Mouse (Mus musculus) lung, adult 2 months (tissue): ENCODE measurements around the gene Lmtk2. TPM values are rescaled to one million over a fixed set of nuclear protein-coding genes. Genes with fewer than 3 reads are reported as not detected.

Experiments
- DNase-seq: peaks from one replicate; pipeline ENCODE4 v3.0.0; 2022
- H3K4me1 ChIP-seq: fragments of 200-500 bp; 2 replicates; pipeline ENCODE4 v1.6.1; 2011; ENCODE audit warnings: low read length; ENCODE audit not compliant: control insufficient read depth, insufficient read depth
- H3K4me3 ChIP-seq: fragments of 200-500 bp; replicated peaks from 2 replicates; pipeline ENCODE3; 2011; ENCODE audit warnings: low read depth, mild to moderate bottlenecking, control low read depth, low read length; ENCODE audit errors: extremely low read depth
- CTCF ChIP-seq: fragments of 200-500 bp; IDR thresholded peaks from 2 replicates; pipeline ENCODE4 v1.5.1; 2011; ENCODE audit warnings: mild to moderate bottlenecking, low read length, control low read depth; ENCODE audit not compliant: insufficient read depth
- POLR2A ChIP-seq: fragments of 200-500 bp; IDR thresholded peaks from 2 replicates; pipeline ENCODE4 v1.6.1; 2011; ENCODE audit warnings: low read depth, mild to moderate bottlenecking, control low read depth, low read length, borderline replicate concordance; ENCODE audit errors: extremely low read depth
- WGBS: fragments of 180-500 bp; shearing (Covaris S2); methylation state at CpG from one replicate; pipeline ENCODE4 v1.1.7; 2018; 5-methylcytosine and 5-hydroxymethylcytosine counted together
- polyA plus RNA-seq: library from polyadenylated mRNA; depleted of rRNA; stranded (reverse); fragments of >200 nt; gene quantifications from 2 replicates; pipeline ENCODE4 v1.2.3, GENCODE M21; 2012; rRNA removed

Lmtk2 gene
- polyA plus RNA-seq, 1 experiment = 24.2 TPM

DNA sequence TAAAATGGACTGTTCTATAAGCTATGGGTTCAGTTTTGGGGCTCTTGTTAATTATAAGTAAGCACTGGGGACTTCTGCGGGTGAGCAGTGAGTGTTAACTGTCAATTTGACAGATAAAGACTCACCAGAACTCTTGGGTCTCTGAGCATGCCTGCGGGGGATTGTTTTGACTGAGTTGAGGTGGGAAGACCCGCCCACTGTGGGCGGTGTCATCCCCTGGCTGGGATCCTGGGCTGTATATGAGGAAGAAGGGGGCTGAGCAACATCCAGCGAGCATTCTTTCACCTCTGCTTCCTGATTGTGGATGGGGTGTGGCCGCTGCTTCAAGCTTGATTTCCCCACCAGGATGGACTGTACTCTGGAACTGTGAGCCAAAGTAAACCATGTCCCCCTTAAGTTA is 134.0 kb downstream of the Lmtk2 start:
- TF ChIP-seq CTCF (no peak), POLR2A (no peak)
- 62% methylated on average over 6 of the region's 6 CpGs for WGBS
- no peak overlapping the region for H3K4me3 ChIP-seq
- peaks cover 3% of the 10 kb centered on the region; the same call in 1 of the 2 replicates for H3K4me1 ChIP-seq
- no peak for DNase-seq

DNA sequence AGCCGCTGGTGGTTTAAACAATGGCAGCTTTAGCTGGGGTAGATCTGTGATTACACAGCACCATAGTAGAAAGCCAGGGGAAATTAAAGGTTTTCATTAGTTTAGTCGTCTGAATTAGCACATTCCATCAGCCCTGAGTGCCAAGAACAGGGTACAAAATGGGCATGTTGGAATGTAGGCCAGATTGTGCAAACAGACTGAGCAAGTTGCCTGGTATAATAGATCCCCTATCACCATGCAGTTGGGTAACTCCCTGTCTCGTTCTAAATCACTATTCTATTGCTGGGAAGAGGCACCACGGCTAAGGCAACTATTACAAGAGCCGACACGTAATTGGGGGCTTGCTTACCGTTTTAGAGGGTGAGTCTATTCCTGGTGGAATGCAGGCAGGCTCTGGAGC is 134.5 kb downstream of the Lmtk2 start:
- TF ChIP-seq POLR2A (no peak), CTCF (no peak)
- Histone ChIP-seq H3K4me3 (no peak overlapping the region), H3K4me1 (peaks cover 3% of the 10 kb centered on the region; the same call in 1 of the 2 replicates)
- no peak for DNase-seq
- WGBS = 70% methylated on average over 7 of the region's 7 CpGs

Other genes with a start within 250 kb of the Lmtk2 start
- 0.07 and 0.18 TPM in 2 replicates for gene Ankrd61, start 202.8 kb upstream of the Lmtk2 start, polyA plus RNA-seq
- gene Aimp2, start 190.6 kb upstream of the Lmtk2 start, polyA plus RNA-seq = 25.5 and 29.0 TPM in 2 replicates
- gene Pms2, start 190.5 kb upstream of the Lmtk2 start, polyA plus RNA-seq = 2.3 and 3.4 TPM in 2 replicates
- not detected in 2 replicates for gene Gm42421, start 172.3 kb upstream of the Lmtk2 start, polyA plus RNA-seq
- gene Rsph10b, start 167.4 kb upstream of the Lmtk2 start, polyA plus RNA-seq = 3.6 and 6.4 TPM in 2 replicates
- 8.3 and 13.4 TPM in 2 replicates for gene Ccz1, start 85.6 kb upstream of the Lmtk2 start, polyA plus RNA-seq
- not detected in 2 replicates for gene Ocm, start 73.8 kb upstream of the Lmtk2 start, polyA plus RNA-seq
- 1.1 and 1.6 TPM in 2 replicates for gene Bhlha15, start 89.8 kb downstream of the Lmtk2 start, polyA plus RNA-seq
- 107 and 117 TPM in 2 replicates for gene Tecpr1, start 123.2 kb downstream of the Lmtk2 start, polyA plus RNA-seq
- gene Bri3, start 144.0 kb downstream of the Lmtk2 start, polyA plus RNA-seq = 164 and 182 TPM in 2 replicates